Comparison of ENCODE assay signal across 20 mouse cellular contexts in genomic region chr6:34824406-34824805, GRCm38 (mm10). TPM values are rescaled to one million over a fixed set of nuclear protein-coding genes. Genes with fewer than 3 reads are reported as not detected.
DNase-seq lines count a peak whose midpoint lies in the region; ATAC-seq lines count a peak whose summit lies in the region.
"Had no signal": no experiment of that assay in that cellular context is flagged by ENCODE, and none has a peak within 500 bp of the region (broad histone marks: within the 10 kb centered on the region; RNA-seq: fewer than 3 reads in every experiment).

No protein-coding gene starts in this region.

- no peaks in the 10 kb centered on the region for H3K36me3 ChIP-seq in midbrain, embryonic 14.5 days (ENCODE audit: control insufficient read depth, insufficient read depth, low read length)
- H3K36me3 ChIP-seq in midbrain, embryonic 16.5 days (ENCODE audit: control insufficient read depth, insufficient read depth, low read length) = no peaks in the 10 kb centered on the region
- H3K36me3 ChIP-seq: forebrain, embryonic 15.5 days; hindbrain, embryonic 15.5 days; liver, embryonic 13.5 days; stomach, embryonic 15.5 days had no signal

- peak; percentile 2 to 35 for DNase-seq in frontal cortex, postnatal 36 days (ENCODE audit: low spot score in 2 of 2)
- no peak for DNase-seq in frontal cortex, postnatal 10 days (ENCODE audit: low spot score in 2 of 2)
- DNase-seq in midbrain, embryonic 14.5 days = peak; percentile 8
- peak; percentile 12 for DNase-seq in layer of hippocampus, adult 9-10 months (ENCODE audit: low spot score)
- DNase-seq in right cerebral cortex, postnatal 36 days (ENCODE audit: low spot score in 2 of 2) = peak; percentile 5 to 16
- DNase-seq in cerebellum, adult 9-11 months = no peak
- no peak for DNase-seq in gastrocnemius, postnatal 25 days
- DNase-seq: cerebellum, postnatal 14 days; embryo, embryonic 11 days; gastrocnemius, adult 2 months; kidney, postnatal 10 days; liver, embryonic 13.5 days; lung, postnatal 10 days; spleen, adult 18-20 months had no signal

- H3K4me2 ChIP-seq in midbrain, embryonic 14.5 days (ENCODE audit: low read length) = no peak overlapping the region
- H3K4me2 ChIP-seq in midbrain, embryonic 16.5 days (ENCODE audit: low read length) = no peak overlapping the region
- H3K4me2 ChIP-seq: forebrain, embryonic 15.5 days; hindbrain, embryonic 15.5 days; liver, embryonic 13.5 days; stomach, embryonic 15.5 days had no signal

- H3K27me3 ChIP-seq in midbrain, embryonic 14.5 days (ENCODE audit: control insufficient read depth, insufficient read depth, low read length) = no peaks in the 10 kb centered on the region
- no peaks in the 10 kb centered on the region for H3K27me3 ChIP-seq in midbrain, embryonic 16.5 days (ENCODE audit: control insufficient read depth, insufficient read depth, low read depth, low read length)
- H3K27me3 ChIP-seq: forebrain, embryonic 15.5 days; hindbrain, embryonic 15.5 days; liver, embryonic 13.5 days; megakaryocyte, embryonic 14.5 days; stomach, embryonic 15.5 days had no signal

- H3K4me1 ChIP-seq in midbrain, embryonic 14.5 days (ENCODE audit: control insufficient read depth, insufficient read depth, low read length) = no peaks in the 10 kb centered on the region
- H3K4me1 ChIP-seq in midbrain, embryonic 16.5 days (ENCODE audit: control insufficient read depth, insufficient read depth, low read length) = no peaks in the 10 kb centered on the region
- H3K4me1 ChIP-seq: forebrain, embryonic 15.5 days; hindbrain, embryonic 15.5 days; liver, embryonic 13.5 days; megakaryocyte, embryonic 14.5 days; stomach, embryonic 15.5 days had no signal

- ATAC-seq in midbrain, embryonic 14.5 days (ENCODE audit: low FRiP score, low TSS enrichment) = no peak
- ATAC-seq in midbrain, embryonic 16.5 days = no peak
- ATAC-seq: forebrain, embryonic 15.5 days; intestine, embryonic 16.5 days had no signal

- no peak overlapping the region for H3K27ac ChIP-seq in midbrain, embryonic 14.5 days (replicated peaks; ENCODE audit: low read depth, low read length)
- no peak overlapping the region for H3K27ac ChIP-seq in midbrain, embryonic 16.5 days (ENCODE audit: low read length)
- H3K27ac ChIP-seq: forebrain, embryonic 15.5 days; gastrocnemius, adult 2 months; hindbrain, embryonic 15.5 days; liver, embryonic 13.5 days; stomach, embryonic 15.5 days had no signal

- no peak overlapping the region for H3K4me3 ChIP-seq in midbrain, embryonic 14.5 days (replicated peaks; ENCODE audit: low read depth, low read length)
- no peak overlapping the region for H3K4me3 ChIP-seq in midbrain, embryonic 16.5 days (ENCODE audit: low read depth, low read length)
- H3K4me3 ChIP-seq: forebrain, embryonic 15.5 days; gastrocnemius, adult 2 months; hindbrain, embryonic 15.5 days; liver, embryonic 13.5 days; megakaryocyte, embryonic 14.5 days; stomach, embryonic 15.5 days had no signal

- no peak overlapping the region for H3K9ac ChIP-seq in midbrain, embryonic 14.5 days (replicated peaks; ENCODE audit: low read length)
- H3K9ac ChIP-seq in midbrain, embryonic 16.5 days (ENCODE audit: low read depth, low read length) = no peak overlapping the region
- H3K9ac ChIP-seq: forebrain, embryonic 15.5 days; hindbrain, embryonic 15.5 days; liver, embryonic 13.5 days; stomach, embryonic 15.5 days had no signal

- H3K9me3 ChIP-seq in midbrain, embryonic 14.5 days (ENCODE audit: control insufficient read depth, low read length) = no peaks in the 10 kb centered on the region
- H3K9me3 ChIP-seq in midbrain, embryonic 16.5 days (replicated peaks; ENCODE audit: control insufficient read depth, low read length, poor library complexity, severe bottlenecking) = no peaks in the 10 kb centered on the region
- H3K9me3 ChIP-seq: forebrain, embryonic 15.5 days; hindbrain, embryonic 15.5 days; liver, embryonic 13.5 days; stomach, embryonic 15.5 days had no signal

RNA-seq across cellular contexts. Expression of gene Tmem140, which starts 38.5 kb away (rescaled TPM):
- 0.70 and 1.1 TPM in 2 replicates for polyA plus RNA-seq in midbrain, embryonic 14.5 days (2014; fragmentation: Nextera tagmentation; extraction: Ambion mirVana)
- polyA plus RNA-seq in midbrain, embryonic 16.5 days (2015; fragmentation: Nextera tagmentation; extraction: Ambion mirVana) = 1.1 and 1.2 TPM in 2 replicates
- total RNA-seq in gastrocnemius, postnatal 25 days (2021) = 10 to 100 TPM; 15.5 to 24.0 TPM

RNA-seq across cellular contexts. Expression of gene Agbl3, which starts 44.2 kb away (rescaled TPM):
- 14.7 and 16.0 TPM in 2 replicates for polyA plus RNA-seq in midbrain, embryonic 14.5 days (2014; fragmentation: Nextera tagmentation; extraction: Ambion mirVana)
- polyA plus RNA-seq in midbrain, embryonic 16.5 days (2015; fragmentation: Nextera tagmentation; extraction: Ambion mirVana) = 15.2 and 16.9 TPM in 2 replicates
- 1 to 10 TPM; 2.5 to 3.2 TPM for total RNA-seq in gastrocnemius, postnatal 25 days (2021)

RNA-seq across cellular contexts. Expression of gene Cyren, which starts 53.5 kb away (rescaled TPM):
- 6.1 and 8.7 TPM in 2 replicates for polyA plus RNA-seq in midbrain, embryonic 14.5 days (2014; fragmentation: Nextera tagmentation; extraction: Ambion mirVana)
- polyA plus RNA-seq in midbrain, embryonic 16.5 days (2015; fragmentation: Nextera tagmentation; extraction: Ambion mirVana) = 9.1 and 9.3 TPM in 2 replicates
- total RNA-seq in gastrocnemius, postnatal 25 days (2021) = 1 to 10 TPM; 2.6 to 4.1 TPM

Comparison
In these comparisons a context has a peak if more than half of its experiments do, and no peak if none do; other contexts are left out.
1. DNase-seq: peak in frontal cortex, postnatal 36 days (2 of 2), midbrain, embryonic 14.5 days (single experiment), layer of hippocampus, adult 9-10 months (single experiment) and right cerebral cortex, postnatal 36 days (2 of 2); none in frontal cortex, postnatal 10 days (0 of 2), cerebellum, adult 9-11 months (single experiment) and gastrocnemius, postnatal 25 days (single experiment).